Mouse (Mus musculus) liver, embryonic 18 days (tissue): ENCODE results near the gene Rps19bp1. TPM values are rescaled to one million over a fixed set of nuclear protein-coding genes. Genes with fewer than 3 reads are reported as not detected.

Experiments used
- polyA plus RNA-seq: library from polyadenylated mRNA; depleted of rRNA; stranded (reverse); fragments of >200 nt; gene quantifications from 2 replicates; pipeline ENCODE4 v1.2.3, GENCODE M21; 2012; rRNA removed

Rps19bp1 gene
- polyA plus RNA-seq = 18.3 and 19.5 TPM in 2 replicates

DNA sequence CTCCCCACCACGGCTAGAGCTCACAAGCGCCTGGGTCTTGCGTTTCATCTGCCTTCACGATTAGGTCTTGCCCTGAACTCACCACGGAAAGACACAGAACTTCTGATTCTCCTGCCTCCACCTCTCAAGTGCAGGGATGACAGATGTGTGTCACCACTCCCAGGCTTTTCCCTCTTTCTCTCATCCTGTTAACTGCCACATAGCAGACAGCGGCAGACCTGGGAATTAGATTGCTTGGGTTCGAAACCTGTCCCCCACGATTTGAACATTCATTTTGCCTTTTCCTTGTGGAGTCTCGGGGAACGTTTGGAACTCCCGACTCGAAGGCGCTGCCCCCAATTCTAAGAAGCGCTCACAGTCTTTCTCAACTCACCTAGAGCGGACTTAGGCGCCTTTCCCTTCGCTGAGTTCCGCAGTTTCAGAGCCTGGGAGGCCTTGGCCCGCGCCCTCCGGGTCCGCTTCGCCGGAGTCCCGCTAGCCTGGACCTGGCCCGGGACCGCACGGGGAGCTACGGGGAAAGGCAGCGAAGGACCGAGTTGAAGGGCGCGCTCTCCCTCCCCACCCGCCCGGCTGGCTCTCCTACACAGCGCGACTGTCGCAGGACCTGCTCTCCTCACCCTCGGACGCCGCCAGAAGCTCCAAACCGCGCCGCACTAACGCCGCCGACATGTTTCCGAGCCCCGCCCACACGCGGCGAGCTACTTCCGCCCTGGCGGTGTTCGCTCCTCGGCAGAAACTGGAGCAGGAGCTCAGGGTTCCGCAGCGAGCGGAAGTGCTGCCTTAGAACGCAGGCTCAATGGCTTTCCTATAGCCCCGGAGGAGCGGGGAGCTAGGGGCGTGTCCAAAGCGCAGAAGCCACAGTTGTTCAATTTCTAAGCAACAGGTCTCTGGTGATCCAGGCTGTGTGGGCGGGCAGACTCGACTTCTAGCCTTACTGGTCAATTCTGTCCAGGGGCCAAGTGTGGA lies at the start of gene Rps19bp1:
Rps19bp1 (minus strand) TSS at position 706 of the 966 bp plus-strand sequence.

DNA sequence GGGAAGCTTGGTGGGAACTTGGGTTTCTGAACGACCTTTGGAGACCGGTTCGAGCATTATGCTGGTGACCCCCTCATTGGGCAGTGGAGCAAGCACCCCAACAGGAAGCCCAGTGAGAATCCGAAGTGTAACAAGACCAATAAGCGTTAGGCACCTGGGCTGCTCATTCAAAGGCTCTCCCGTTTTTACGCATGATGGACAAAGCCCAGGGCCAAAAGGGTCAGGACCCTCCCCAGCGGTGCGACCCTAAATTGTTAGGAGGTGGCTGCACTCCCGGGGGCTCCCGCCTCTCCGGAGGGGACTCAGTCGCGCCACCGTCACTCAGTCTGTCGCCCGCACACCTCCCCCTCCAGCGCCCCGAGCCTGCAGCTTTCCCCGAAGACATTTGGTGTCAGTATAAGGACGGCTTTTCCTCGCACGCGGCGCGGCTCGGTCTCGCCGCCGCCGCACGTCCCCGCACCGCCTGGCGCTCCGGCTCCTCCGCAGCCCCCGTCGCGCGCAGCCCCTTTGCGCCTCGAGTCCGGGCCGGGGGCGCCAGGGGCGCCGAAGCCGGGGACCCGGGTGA lies 22.8 kb upstream of the Rps19bp1 start, which contains the start of gene Cacna1i:
Cacna1i (plus strand) TSS at position 388 of the 565 bp plus-strand sequence.

DNA sequence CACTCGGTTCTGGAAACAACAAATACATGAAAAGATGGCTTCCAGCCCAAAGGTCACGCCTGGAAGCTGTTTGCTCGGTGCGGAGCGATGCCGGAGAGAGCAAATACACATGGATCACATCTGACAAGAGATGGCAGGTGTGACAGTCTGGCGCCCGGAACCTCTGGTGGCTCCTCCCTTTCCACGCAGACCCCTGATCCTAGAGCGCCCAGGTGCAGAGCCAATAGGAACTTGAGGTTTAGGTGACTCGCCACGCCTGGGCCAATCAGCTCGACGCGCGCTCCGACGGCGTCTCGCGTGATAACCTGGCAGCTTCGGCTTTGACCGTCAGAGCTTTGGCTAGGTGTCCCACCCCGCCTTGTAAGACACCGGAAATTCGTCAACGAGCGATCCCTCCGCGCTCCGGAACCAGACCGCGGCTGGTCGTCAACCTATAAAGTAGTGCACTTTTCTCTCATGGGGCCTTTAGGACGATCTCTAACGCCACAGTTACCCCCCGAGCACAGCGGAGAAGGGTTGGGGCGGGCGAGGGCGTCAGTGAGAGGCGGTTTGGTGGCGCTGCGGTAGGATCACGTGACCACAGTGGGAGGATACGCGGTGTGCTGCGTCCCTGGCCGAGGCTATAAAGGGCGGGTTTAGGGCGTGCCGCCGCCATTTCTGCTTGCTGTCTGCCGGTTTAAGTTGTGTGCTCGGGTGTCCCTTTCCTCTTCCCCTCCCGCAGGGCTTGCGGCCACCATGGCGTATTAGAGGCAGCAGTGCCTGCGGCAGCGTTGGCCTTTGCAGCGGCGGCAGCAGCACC lies 9.1 kb downstream of the Rps19bp1 start, which contains the start of gene Atf4:
Atf4 (plus strand) TSS at position 338 of the 799 bp plus-strand sequence.

DNA sequence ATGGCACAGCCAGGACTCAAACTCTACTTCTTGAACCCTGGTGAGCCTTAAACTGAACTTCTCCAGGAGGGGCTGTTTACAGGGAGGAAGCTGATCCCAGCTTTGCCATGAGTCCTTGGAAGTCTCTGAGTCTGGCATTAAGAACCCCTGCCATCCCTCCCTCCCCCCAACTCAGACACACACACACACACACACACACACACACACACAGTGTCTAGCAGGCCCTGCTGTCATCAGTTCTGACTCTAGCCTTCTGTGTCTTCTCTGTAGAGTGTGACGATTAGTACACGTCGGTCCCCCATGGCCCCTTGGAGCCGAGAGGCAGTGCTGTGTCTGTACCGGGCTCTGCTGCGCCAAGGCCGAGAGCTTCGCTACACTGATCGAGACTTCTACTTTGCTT lies 28.6 kb downstream of the Rps19bp1 start, which contains the start of gene AC140267.1:
AC140267.1 (plus strand) TSS at position 301 of the 400 bp plus-strand sequence.

DNA sequence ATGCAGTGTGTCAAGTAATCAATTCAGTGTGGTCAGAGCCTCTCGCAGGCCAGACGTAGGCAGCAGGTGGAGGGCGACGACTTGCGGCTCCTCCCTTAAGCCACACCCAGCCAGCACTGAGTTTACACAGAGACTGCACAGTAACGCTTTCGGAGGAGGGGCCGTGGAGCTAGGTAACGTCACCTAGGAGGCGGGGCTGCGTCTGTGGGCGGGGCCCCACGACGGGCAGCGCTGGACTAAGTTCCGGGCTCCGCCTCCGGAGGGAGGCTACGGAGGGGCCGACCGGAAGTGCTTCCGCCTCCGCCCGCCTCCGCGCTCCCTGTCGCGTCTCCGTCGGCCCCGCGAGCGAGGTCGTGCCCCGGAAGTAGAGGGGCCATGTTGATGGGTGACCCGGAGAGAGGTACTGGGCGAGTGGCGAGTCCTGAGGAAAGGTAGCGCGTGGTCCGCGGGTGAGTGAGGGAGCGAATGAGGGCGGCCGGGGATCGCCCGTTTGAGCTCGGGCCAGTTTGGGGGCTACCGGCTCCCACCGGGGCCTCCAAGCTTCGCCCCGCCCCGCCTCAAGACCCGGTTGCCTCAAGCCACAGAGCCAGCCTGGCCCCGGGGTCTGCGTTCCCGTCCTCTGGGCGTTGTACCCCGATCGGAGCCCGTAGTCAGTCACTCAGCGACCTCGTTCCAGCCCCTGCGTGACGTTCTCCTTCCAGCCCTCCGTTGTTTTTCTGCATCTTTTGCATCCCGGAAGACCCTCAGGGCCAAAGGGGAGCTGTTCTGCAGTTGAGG lies 30.2 kb downstream of the Rps19bp1 start, which contains the start of gene Mief1:
Mief1 (plus strand) TSS at position 286 of the 777 bp plus-strand sequence.

Other genes starting within 250 kb of the Rps19bp1 start
- 1.7 and 1.8 TPM in 2 replicates for gene Pdgfb, start 249.3 kb downstream of the Rps19bp1 start, polyA plus RNA-seq
- 8.7 and 8.8 TPM in 2 replicates for gene Syngr1, start 173.0 kb downstream of the Rps19bp1 start, polyA plus RNA-seq
- 547 and 625 TPM in 2 replicates for gene Rpl3, start 172.4 kb downstream of the Rps19bp1 start, polyA plus RNA-seq
- gene Tab1, start 131.2 kb downstream of the Rps19bp1 start, polyA plus RNA-seq = 7.9 and 9.1 TPM in 2 replicates
- 0.50 and 0.60 TPM in 2 replicates for gene Mgat3, start 90.6 kb downstream of the Rps19bp1 start, polyA plus RNA-seq
- gene Mief1, start 30.3 kb downstream of the Rps19bp1 start, polyA plus RNA-seq = 4.3 and 4.9 TPM in 2 replicates
- gene AC140267.1, start 28.5 kb downstream of the Rps19bp1 start, polyA plus RNA-seq = not detected in 2 replicates
- gene Atf4, start 9.1 kb downstream of the Rps19bp1 start, polyA plus RNA-seq = 178 and 201 TPM in 2 replicates
- under 0.01 and 0.01 TPM in 2 replicates for gene Cacna1i, start 22.9 kb upstream of the Rps19bp1 start, polyA plus RNA-seq